Mouse (Mus musculus): ENCODE data around the gene Ccdc97.

DNA sequence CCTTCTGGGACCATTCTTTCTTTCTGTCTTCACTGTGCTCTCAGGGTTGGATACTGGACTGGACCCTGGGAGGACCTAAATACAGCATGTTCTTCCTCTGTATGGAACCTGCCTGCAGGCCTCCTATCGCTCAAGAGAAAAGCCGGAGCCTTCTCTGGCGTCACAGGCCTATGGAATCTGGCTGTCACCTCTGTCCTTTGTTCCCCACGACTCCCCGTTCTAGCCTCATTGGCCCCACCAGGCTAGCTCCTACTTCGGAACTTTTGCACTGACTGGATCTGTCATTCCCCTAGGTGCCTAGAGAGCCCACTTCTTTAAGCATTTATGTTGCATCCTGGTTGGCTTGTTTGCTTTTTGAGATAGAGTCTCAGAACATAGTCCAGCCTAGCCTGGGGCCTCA lies 34.2 kb downstream of the Ccdc97 start:
- TF ChIP-seq CTCF (IDR thresholded peaks at IDR 0.05; ENCODE audit: extremely low read depth, insufficient read length, insufficient replicate concordance, low read depth, low read length) (no peak), POLR2A (IDR thresholded peaks at IDR 0.05; ENCODE audit: low read depth, low read length) (no peak)

All from small intestine, adult 2 months (tissue).